Mouse (Mus musculus): Measurements from ENCODE around the gene Olfr1211. TPM values are rescaled to one million over a fixed set of nuclear protein-coding genes. Genes with fewer than 3 reads are reported as not detected.

Olfr1211 gene
- total RNA-seq (2015) (not detected in 2 replicates), total RNA-seq (2017) (not detected in 2 replicates)

DNA sequence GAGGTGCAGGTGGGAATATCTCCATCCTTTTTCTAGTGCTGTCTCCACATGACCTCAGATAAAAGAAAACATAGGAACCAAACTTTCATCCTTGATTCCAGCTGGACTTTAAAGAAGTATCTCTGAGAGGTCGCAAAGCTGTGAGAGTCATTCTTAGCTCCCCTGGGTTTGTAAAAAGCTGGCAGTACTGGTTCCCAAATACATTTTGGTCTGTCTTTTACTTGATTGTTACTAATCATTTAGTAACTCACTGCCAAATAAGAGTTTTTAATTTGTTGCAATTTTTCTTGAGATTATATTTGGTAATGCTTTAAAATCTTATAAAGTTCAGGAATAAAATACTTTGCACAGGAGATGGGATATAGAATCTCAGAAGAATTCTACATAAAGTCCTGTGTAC is at the start of gene Olfr1211:
Gene Olfr1211, minus strand, starts transcription at position 101 of the 400 bp plus-strand sequence.
- no peak for ATAC-seq (ENCODE audit: poor library complexity, severe bottlenecking)

DNA sequence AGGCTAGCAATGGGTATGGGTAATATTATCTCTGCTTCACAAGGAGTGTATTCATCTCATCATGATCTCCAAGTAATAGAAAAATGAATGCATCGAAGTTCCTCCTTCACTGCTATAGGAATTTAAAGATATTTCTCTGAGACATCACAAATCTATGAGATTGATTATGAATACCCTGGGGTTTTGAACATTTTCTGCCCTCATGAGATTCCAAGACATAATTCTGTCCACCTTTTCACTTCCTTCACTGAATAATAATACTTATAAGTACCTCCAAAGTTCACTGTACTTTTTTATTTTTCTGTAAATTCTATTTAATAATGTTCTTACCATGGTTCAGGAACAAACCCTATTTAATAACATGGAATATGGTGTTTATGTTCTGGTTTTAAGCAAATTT is 42.3 kb upstream of the Olfr1211 start, which contains the start of gene Gm13762:
Gene Gm13762, minus strand, starts transcription at position 101 of the 400 bp plus-strand sequence.
- no peak for ATAC-seq (ENCODE audit: poor library complexity, severe bottlenecking)

DNA sequence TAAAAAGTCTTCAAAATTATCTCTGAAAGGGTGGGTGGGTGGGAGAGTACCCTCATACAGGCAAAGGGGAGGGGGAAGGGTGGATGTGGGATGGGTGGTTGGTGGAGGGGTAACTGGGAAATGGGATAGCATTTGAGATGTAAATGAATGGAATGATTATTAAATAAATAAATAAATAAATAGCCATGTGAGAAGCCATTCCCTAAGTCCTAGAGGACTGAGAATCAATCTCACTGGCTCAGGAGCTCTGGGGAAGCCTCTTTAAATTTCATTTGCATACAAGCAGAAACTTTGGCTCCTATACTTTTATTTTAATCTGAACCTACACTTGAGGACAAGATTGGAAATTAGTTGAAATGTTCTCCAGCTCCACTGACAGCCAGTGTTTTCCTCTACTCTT is 15.8 kb upstream of the Olfr1211 start, which contains the start of gene Olfr1212:
Gene Olfr1212, plus strand, starts transcription at position 301 of the 400 bp plus-strand sequence.
- no peak for ATAC-seq (ENCODE audit: poor library complexity, severe bottlenecking)

DNA sequence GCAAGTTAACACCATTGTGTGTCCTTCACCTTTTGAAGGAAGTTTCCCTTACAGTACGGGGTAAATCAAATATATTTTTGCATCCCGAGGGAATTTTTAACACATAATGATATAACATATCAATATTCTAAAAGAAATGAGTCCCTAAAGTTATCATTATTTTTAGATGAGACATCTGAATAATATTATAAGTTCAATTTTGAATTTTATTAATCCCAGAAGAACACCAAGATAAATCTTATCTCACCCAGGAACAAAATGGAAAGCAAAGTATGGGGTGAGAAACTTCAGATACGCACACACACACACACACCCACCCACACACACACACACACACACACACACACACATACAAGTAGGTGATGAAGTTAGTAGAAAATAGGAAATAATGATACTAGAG is 22.9 kb downstream of the Olfr1211 start, which contains the start of gene Olfr1209:
Gene Olfr1209, minus strand, starts transcription at position 101 of the 400 bp plus-strand sequence.
- ATAC-seq (ENCODE audit: poor library complexity, severe bottlenecking) = no peak

DNA sequence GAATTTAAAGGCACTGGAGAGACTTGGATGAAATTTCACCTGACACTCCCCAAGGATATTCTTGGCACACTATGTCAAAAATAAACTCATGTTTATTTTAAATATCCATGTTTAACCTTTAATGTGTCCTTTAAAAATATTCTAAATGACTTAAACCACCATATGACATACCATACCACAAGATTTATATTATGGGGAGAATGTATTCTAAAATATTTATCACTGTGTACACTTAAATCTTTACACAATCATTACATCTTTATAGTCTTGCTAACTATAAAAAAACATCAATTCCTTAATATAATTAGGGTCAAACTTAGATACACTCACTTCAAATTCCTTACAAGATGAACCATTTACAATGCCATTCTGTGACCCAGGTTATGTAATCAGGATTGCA is 35.7 kb downstream of the Olfr1211 start, which contains the start of gene Olfr1208:
Gene Olfr1208, minus strand, starts transcription at position 101 of the 400 bp plus-strand sequence.
- no peak for ATAC-seq (ENCODE audit: poor library complexity, severe bottlenecking)

Other genes starting within 250 kb of the Olfr1211 start
- not detected in 2 replicates for gene Olfr1195, start 248.9 kb downstream of the Olfr1211 start, total RNA-seq (2015)
- not detected in 2 replicates for gene Olfr1195, start 248.9 kb downstream of the Olfr1211 start, total RNA-seq (2017)
- gene Olfr1196, start 233.5 kb downstream of the Olfr1211 start, total RNA-seq (2015) = not detected in 2 replicates
- gene Olfr1196, start 233.5 kb downstream of the Olfr1211 start, total RNA-seq (2017) = not detected in 2 replicates
- gene Olfr1197, start 205.7 kb downstream of the Olfr1211 start, total RNA-seq (2015) = not detected in 2 replicates
- gene Olfr1197, start 205.7 kb downstream of the Olfr1211 start, total RNA-seq (2017) = not detected in 2 replicates
- not detected in 2 replicates for gene Olfr1198, start 186.7 kb downstream of the Olfr1211 start, total RNA-seq (2015)
- gene Olfr1198, start 186.7 kb downstream of the Olfr1211 start, total RNA-seq (2017) = not detected in 2 replicates
- not detected in 2 replicates for gene Olfr1199, start 177.6 kb downstream of the Olfr1211 start, total RNA-seq (2015)
- not detected in 2 replicates for gene Olfr1199, start 177.6 kb downstream of the Olfr1211 start, total RNA-seq (2017)
- gene Olfr1200, start 167.6 kb downstream of the Olfr1211 start, total RNA-seq (2015) = not detected in 2 replicates
- not detected in 2 replicates for gene Olfr1200, start 167.6 kb downstream of the Olfr1211 start, total RNA-seq (2017)
- not detected in 2 replicates for gene Olfr1201, start 145.1 kb downstream of the Olfr1211 start, total RNA-seq (2015)
- not detected in 2 replicates for gene Olfr1201, start 145.1 kb downstream of the Olfr1211 start, total RNA-seq (2017)
- not detected in 2 replicates for gene Olfr1202, start 123.6 kb downstream of the Olfr1211 start, total RNA-seq (2015)
- gene Olfr1202, start 123.6 kb downstream of the Olfr1211 start, total RNA-seq (2017) = not detected in 2 replicates
- gene Olfr1205, start 108.4 kb downstream of the Olfr1211 start, total RNA-seq (2015) = not detected in 2 replicates
- gene Olfr1205, start 108.4 kb downstream of the Olfr1211 start, total RNA-seq (2017) = not detected in 2 replicates
- not detected in 2 replicates for gene Olfr1204, start 88.8 kb downstream of the Olfr1211 start, total RNA-seq (2015)
- gene Olfr1204, start 88.8 kb downstream of the Olfr1211 start, total RNA-seq (2017) = not detected in 2 replicates
- gene Olfr1206, start 74.9 kb downstream of the Olfr1211 start, total RNA-seq (2015) = not detected in 2 replicates
- gene Olfr1206, start 74.9 kb downstream of the Olfr1211 start, total RNA-seq (2017) = not detected in 2 replicates
- gene Olfr1208, start 35.8 kb downstream of the Olfr1211 start, total RNA-seq (2015) = not detected in 2 replicates
- not detected in 2 replicates for gene Olfr1208, start 35.8 kb downstream of the Olfr1211 start, total RNA-seq (2017)
- not detected in 2 replicates for gene Olfr1209, start 23.0 kb downstream of the Olfr1211 start, total RNA-seq (2015)
- gene Olfr1209, start 23.0 kb downstream of the Olfr1211 start, total RNA-seq (2017) = not detected in 2 replicates
- gene Olfr1212, start 15.9 kb upstream of the Olfr1211 start, total RNA-seq (2015) = not detected in 2 replicates
- gene Olfr1212, start 15.9 kb upstream of the Olfr1211 start, total RNA-seq (2017) = not detected in 2 replicates
- not detected in 2 replicates for gene Gm13762, start 42.2 kb upstream of the Olfr1211 start, total RNA-seq (2015)
- not detected in 2 replicates for gene Gm13762, start 42.2 kb upstream of the Olfr1211 start, total RNA-seq (2017)
- gene Olfr1214, start 54.5 kb upstream of the Olfr1211 start, total RNA-seq (2015) = not detected in 2 replicates
- gene Olfr1214, start 54.5 kb upstream of the Olfr1211 start, total RNA-seq (2017) = not detected in 2 replicates
- gene Olfr1215, start 68.9 kb upstream of the Olfr1211 start, total RNA-seq (2015) = not detected in 2 replicates
- gene Olfr1215, start 68.9 kb upstream of the Olfr1211 start, total RNA-seq (2017) = not detected in 2 replicates
- gene Olfr1216, start 80.2 kb upstream of the Olfr1211 start, total RNA-seq (2015) = not detected in 2 replicates
- not detected in 2 replicates for gene Olfr1216, start 80.2 kb upstream of the Olfr1211 start, total RNA-seq (2017)
- gene Olfr1217, start 94.0 kb upstream of the Olfr1211 start, total RNA-seq (2015) = not detected in 2 replicates
- not detected in 2 replicates for gene Olfr1217, start 94.0 kb upstream of the Olfr1211 start, total RNA-seq (2017)
- not detected in 2 replicates for gene Olfr1218, start 123.1 kb upstream of the Olfr1211 start, total RNA-seq (2015)
- gene Olfr1218, start 123.1 kb upstream of the Olfr1211 start, total RNA-seq (2017) = not detected in 2 replicates
- gene Olfr1219, start 145.4 kb upstream of the Olfr1211 start, total RNA-seq (2015) = not detected in 2 replicates
- not detected in 2 replicates for gene Olfr1219, start 145.4 kb upstream of the Olfr1211 start, total RNA-seq (2017)
- gene Olfr1220, start 168.7 kb upstream of the Olfr1211 start, total RNA-seq (2015) = not detected in 2 replicates
- gene Olfr1220, start 168.7 kb upstream of the Olfr1211 start, total RNA-seq (2017) = not detected in 2 replicates
- gene Olfr1221, start 179.2 kb upstream of the Olfr1211 start, total RNA-seq (2015) = not detected in 2 replicates
- gene Olfr1221, start 179.2 kb upstream of the Olfr1211 start, total RNA-seq (2017) = not detected in 2 replicates
- not detected in 2 replicates for gene Olfr1222, start 194.9 kb upstream of the Olfr1211 start, total RNA-seq (2015)
- gene Olfr1222, start 194.9 kb upstream of the Olfr1211 start, total RNA-seq (2017) = not detected in 2 replicates
- gene Olfr1223, start 213.4 kb upstream of the Olfr1211 start, total RNA-seq (2015) = not detected in 2 replicates
- gene Olfr1223, start 213.4 kb upstream of the Olfr1211 start, total RNA-seq (2017) = not detected in 2 replicates
- gene Olfr1224-ps1, start 226.0 kb upstream of the Olfr1211 start, total RNA-seq (2015) = not detected in 2 replicates
- not detected in 2 replicates for gene Olfr1224-ps1, start 226.0 kb upstream of the Olfr1211 start, total RNA-seq (2017)
- gene Olfr1225, start 236.6 kb upstream of the Olfr1211 start, total RNA-seq (2015) = not detected in 2 replicates
- not detected in 2 replicates for gene Olfr1225, start 236.6 kb upstream of the Olfr1211 start, total RNA-seq (2017)